Mouse (Mus musculus) heart, adult 11 months (tissue): Measurements from ENCODE around the gene Vmn2r87.
"Not testable (repeated sequence)": the region's sequence is repeated elsewhere in the genome, so short reads cannot be mapped to it uniquely, and the experiment has no call there.

Experiments used
- DNase-seq: peaks from one replicate; pipeline ENCODE4 v3.0.0; 2022

Vmn2r87 gene

GRCm38 (mm10) chr10:130497296-130497695, at the start of gene Vmn2r87:
Vmn2r87 (minus strand) TSS chr10:130497396.
- no peak for DNase-seq

- DNase-seq, result not testable (repeated sequence)
These were observed 47.1 kb upstream of the Vmn2r87 start for GRCm38 (mm10) chr10:130544331-130544730.

- peak; percentile 99 for DNase-seq
These were observed 44.9 kb upstream of the Vmn2r87 start for GRCm38 (mm10) chr10:130541931-130542691.

GRCm38 (mm10) chr10:130536101-130536500, 38.9 kb upstream of the Vmn2r87 start:
- no peak for DNase-seq

GRCm38 (mm10) chr10:130527926-130528325, 30.7 kb upstream of the Vmn2r87 start:
- DNase-seq, result no peak

- DNase-seq, result no peak
These were observed 26.9 kb downstream of the Vmn2r87 start for GRCm38 (mm10) chr10:130470311-130470760.

- not testable (repeated sequence) for DNase-seq
These were observed 41.2 kb downstream of the Vmn2r87 start, which contains the start of gene Vmn2r86 for GRCm38 (mm10) chr10:130455950-130456349. Vmn2r86 (minus strand) TSS chr10:130456050.

GRCm38 (mm10) chr10:130444776-130445175, 52.4 kb downstream of the Vmn2r87 start:
- peak; percentile 88 for DNase-seq

- DNase-seq, result not testable (repeated sequence)
These were observed 62.9 kb downstream of the Vmn2r87 start for GRCm38 (mm10) chr10:130434185-130434898.

GRCm38 (mm10) chr10:130429603-130430002, 67.6 kb downstream of the Vmn2r87 start, which contains the start of gene Vmn2r85:
Vmn2r85 (minus strand) TSS chr10:130429703.
- not testable (repeated sequence) for DNase-seq

GRCm38 (mm10) chr10:130422368-130422767, 74.8 kb downstream of the Vmn2r87 start:
- DNase-seq, result not testable (repeated sequence)
